Mouse (Mus musculus): ENCODE measurements around the gene Wnt2b. TPM values are rescaled to one million over a fixed set of nuclear protein-coding genes. Genes with fewer than 3 reads are reported as not detected.

Wnt2b gene
- polyA plus RNA-seq, 1 experiment from 2014 or later = 1.9 TPM

DNA sequence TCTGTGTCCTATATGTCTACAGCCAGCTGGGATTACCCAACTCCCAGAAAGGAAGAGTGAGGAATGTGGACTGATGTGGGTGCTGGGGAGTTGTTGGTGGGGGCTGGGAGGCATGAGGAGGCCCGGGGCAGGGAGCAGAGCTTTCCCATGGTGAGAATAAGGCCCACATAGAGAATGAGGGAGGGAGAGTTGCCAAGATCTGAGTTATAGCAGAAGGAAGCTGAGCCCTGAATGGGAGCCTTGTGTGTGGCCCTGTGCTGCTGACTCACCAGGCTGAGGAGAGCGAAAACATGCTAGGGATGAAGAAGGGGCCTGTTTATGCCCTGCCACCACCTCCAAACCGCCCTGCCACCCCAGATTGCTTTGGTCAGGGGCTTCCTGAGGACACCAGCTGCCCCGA, 32.1 kb upstream of the Wnt2b start:
- Histone ChIP-seq H3K27me3 (no peaks in the 10 kb centered on the region), H3K9ac (no peak overlapping the region), H3K4me3 (no peak overlapping the region), H3K36me3 (no peaks in the 10 kb centered on the region), H3K27ac (peak overlapping the region; percentile 64; the same call in 1 of the 2 replicates), H3K4me1 (peaks cover 23% of the 10 kb centered on the region), H3K4me2 (replicated peaks) (no peak overlapping the region), H3K9me3 (replicated peaks) (no peaks in the 10 kb centered on the region)
- 56% methylated on average over 4 of the region's 4 CpGs for WGBS
- peak; percentile 49 for ATAC-seq (ENCODE audit: low FRiP score)

DNA sequence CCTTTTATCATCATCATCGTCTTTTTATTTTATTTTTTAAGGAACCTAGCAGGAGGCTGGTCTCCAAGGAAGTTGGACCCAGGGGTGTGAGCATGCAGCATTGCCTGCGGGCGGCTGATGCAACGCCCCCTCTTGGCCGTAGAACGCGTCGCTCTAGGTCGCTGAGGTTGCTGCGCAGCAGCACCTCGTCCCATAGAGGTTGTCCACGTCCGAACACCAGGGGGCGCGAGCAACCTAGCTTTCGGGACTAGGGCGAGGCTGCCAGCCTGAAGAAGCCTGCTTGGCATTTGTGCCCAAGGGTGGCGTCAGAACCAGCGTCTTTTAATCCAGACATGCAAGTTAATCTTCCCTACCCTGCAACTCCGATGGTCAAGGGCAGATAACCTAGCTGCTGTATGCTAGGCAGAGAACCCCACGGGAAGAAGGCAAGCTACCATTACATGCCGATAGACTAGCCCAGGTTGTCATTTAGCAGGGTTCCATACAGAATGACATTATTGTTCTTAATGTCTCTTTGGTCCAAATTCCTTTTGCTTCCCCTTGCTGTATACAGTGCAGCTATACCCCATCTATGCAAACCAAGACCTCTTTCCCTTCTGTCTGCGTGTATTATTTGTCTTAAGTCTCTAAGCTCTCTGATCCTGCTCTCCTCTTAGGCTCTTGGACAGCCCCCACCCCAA, 31.1 kb upstream of the Wnt2b start:
- peak; percentile 87 for ATAC-seq (ENCODE audit: low FRiP score)
- no peak overlapping the region for H3K27ac ChIP-seq
- no peaks in the 10 kb centered on the region for H3K27me3 ChIP-seq
- 13% methylated on average over 23 of the region's 23 CpGs for WGBS
- no peaks in the 10 kb centered on the region for H3K36me3 ChIP-seq
- peak overlapping the region; percentile 28 for H3K4me2 ChIP-seq (replicated peaks)
- peaks cover 15% of the 10 kb centered on the region for H3K4me1 ChIP-seq
- H3K4me3 ChIP-seq = no peak overlapping the region
- H3K9me3 ChIP-seq (replicated peaks) = no peaks in the 10 kb centered on the region
- no peak overlapping the region for H3K9ac ChIP-seq

DNA sequence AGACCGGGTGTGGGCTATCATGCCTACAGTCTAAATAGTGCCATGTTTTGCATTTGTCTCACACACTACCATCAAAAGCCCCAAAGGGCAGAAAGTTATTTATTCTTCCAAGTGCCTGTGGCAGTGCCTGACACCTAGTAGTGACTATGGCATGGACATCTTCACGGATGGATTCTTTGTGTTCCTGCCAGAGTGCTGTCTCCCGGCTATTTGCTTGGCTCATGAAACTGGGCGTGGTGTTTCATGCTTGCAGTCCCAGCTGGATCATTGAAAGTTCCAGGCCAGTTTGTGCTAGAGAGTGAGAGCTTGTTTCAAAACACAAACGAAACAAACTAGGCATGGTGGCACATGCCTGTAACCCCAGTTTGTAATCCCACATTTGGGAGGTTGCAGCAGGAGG, 30.0 kb upstream of the Wnt2b start:
- no peaks in the 10 kb centered on the region for H3K27me3 ChIP-seq
- H3K27ac ChIP-seq = no peak overlapping the region
- no peaks in the 10 kb centered on the region for H3K36me3 ChIP-seq
- no peak overlapping the region for H3K4me2 ChIP-seq (replicated peaks)
- no peaks in the 10 kb centered on the region for H3K9me3 ChIP-seq (replicated peaks)
- no peak overlapping the region for H3K4me3 ChIP-seq
- no peak for ATAC-seq (ENCODE audit: low FRiP score)
- WGBS = 81% methylated on average over 5 of the region's 5 CpGs
- no peak overlapping the region for H3K9ac ChIP-seq
- H3K4me1 ChIP-seq = peaks cover 13% of the 10 kb centered on the region

DNA sequence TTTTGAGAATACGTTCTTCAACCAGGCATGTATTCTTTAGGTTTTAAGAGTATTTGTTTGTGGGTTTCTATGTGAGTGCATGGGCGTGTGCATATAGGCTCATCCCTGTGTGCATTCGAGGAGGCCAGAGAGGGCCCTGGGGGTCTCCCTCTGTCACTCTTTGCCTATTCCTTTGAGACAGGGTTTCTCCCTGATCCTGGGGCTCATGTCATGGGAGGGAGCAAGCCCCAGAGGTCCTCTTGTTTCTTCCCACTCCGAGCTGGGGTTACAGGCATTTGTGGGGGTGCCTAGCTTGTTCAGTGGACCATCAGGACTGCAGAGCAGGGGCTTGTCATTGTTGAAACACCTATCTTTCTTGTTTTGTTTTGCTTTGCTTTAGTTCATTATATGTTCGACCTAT, 26.2 kb upstream of the Wnt2b start:
- no peak for ATAC-seq (ENCODE audit: low FRiP score)
- Histone ChIP-seq H3K27me3 (no peaks in the 10 kb centered on the region), H3K4me3 (no peak overlapping the region), H3K9me3 (replicated peaks) (no peaks in the 10 kb centered on the region), H3K4me2 (replicated peaks) (no peak overlapping the region), H3K36me3 (no peaks in the 10 kb centered on the region), H3K4me1 (0 out of 2 replicates have a peak, but pooled peaks cover 4% of the 10 kb centered on the region), H3K9ac (no peak overlapping the region), H3K27ac (no peak overlapping the region)
- 77% methylated on average over 5 of the region's 5 CpGs for WGBS

DNA sequence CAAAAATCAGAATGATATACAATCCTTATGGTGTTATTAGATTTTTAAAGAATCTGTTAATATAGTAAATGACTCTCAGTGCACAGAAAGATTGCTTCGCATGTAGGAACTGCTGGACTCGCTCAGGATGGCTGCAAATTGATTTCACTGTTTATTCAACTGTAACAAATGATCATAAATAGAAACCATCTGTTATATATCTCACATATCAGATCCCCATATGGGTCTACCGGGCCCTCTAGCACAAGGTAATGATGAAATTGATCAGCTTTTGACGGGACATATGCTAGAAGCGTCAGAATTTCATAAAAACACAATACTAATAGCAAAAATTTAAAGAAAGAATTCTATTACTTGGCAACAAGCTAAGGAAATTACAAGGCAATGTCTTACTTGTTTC, 18.0 kb upstream of the Wnt2b start:
- no peak for ATAC-seq (ENCODE audit: low FRiP score)
- H3K4me1 ChIP-seq = no peaks in the 10 kb centered on the region
- no peak overlapping the region for H3K4me3 ChIP-seq
- no peaks in the 10 kb centered on the region for H3K27me3 ChIP-seq
- no peak overlapping the region for H3K9ac ChIP-seq
- H3K4me2 ChIP-seq (replicated peaks) = no peak overlapping the region
- H3K9me3 ChIP-seq (replicated peaks) = no peaks in the 10 kb centered on the region
- no peak overlapping the region for H3K27ac ChIP-seq
- H3K36me3 ChIP-seq = no peaks in the 10 kb centered on the region
- WGBS = 72% methylated on average over 5 of the region's 5 CpGs

DNA sequence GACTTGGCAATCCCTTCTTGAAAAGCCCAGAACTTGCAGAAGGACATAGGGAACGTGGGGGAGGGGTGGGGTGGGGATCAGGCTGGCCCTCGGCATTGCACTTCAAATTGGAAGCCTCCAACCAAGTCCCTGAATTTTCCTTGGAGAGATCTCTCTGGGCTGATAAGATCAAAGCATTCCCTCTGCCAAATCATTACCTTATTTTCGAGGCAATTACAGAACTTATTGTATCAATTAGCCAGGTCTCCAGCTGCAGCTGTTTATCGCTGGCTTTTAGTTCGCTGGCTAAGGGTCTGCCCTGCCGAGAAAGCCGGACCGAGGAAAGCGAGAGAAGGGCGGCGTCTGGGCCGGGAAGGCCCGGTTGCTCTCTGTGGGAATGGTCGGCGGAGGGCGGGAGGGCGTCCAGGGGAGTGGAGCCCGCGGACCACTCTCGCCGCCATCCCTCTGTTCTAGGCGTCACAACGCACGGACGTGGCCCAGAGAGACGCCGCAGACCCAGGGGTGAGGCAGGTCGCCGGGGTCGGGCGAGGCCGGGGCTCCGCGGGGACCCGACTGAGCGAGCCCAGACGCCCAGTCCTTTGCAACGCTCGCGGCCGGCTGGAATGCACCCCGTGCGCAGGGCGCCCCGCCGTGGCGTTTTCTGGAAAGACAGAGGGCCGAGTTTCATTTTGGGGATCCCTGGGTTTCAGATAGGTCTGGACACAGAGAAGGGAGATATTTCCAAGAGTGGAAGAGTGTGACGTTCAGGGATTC, 6.0 kb upstream of the Wnt2b start:
- Histone ChIP-seq H3K27me3 (peaks cover 33% of the 10 kb centered on the region), H3K4me2 (replicated peaks) (peak overlapping the region; percentile 53), H3K4me3 (peak overlapping the region; percentile 41), H3K27ac (no peak overlapping the region), H3K36me3 (no peaks in the 10 kb centered on the region), H3K9ac (peak overlapping the region; percentile 64), H3K9me3 (replicated peaks) (no peaks in the 10 kb centered on the region; the same call in 1 of the 2 replicates), H3K4me1 (peaks cover 11% of the 10 kb centered on the region; the same call in 1 of the 2 replicates)
- ATAC-seq (ENCODE audit: low FRiP score) = peak; percentile 75
- WGBS = under 1% methylated on average over 49 of the region's 49 CpGs

DNA sequence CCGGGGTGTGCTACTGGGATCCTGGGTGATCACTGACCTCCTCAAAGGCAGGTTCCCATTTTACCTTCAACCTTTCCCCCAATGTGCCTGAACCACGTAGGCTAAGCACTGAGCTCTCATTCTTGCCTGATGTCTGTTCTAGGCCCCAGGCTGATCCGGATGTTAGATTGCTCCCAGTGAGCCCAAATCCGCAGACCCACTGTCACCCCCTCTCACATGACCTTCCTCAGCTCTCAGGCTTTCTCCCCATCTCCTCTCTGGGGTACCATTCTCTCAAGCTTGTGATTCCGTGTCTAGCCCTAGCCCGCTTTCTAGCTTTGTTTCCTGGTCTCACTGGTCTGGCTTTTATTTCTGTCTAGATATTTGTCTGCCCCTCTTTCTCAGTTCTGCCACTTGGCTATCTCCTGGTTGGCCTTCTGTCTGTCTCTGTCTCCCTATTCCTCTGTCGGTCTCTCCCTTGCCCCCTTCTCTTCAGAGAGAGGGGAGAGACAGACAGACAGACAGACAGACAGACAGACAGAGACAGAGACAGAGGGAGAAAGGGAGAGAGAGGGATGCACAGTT, 4.4 kb upstream of the Wnt2b start:
- WGBS = 81% methylated on average over 7 of the region's 7 CpGs
- peaks cover 50% of the 10 kb centered on the region for H3K27me3 ChIP-seq
- H3K36me3 ChIP-seq = no peaks in the 10 kb centered on the region
- peaks cover 26% of the 10 kb centered on the region for H3K4me1 ChIP-seq
- ATAC-seq (ENCODE audit: low FRiP score) = no peak
- H3K9me3 ChIP-seq (replicated peaks) = no peaks in the 10 kb centered on the region; the same call in 1 of the 2 replicates
- no peak overlapping the region for H3K9ac ChIP-seq
- no peak overlapping the region for H3K4me2 ChIP-seq (replicated peaks)
- no peak overlapping the region for H3K27ac ChIP-seq
- H3K4me3 ChIP-seq = no peak overlapping the region

DNA sequence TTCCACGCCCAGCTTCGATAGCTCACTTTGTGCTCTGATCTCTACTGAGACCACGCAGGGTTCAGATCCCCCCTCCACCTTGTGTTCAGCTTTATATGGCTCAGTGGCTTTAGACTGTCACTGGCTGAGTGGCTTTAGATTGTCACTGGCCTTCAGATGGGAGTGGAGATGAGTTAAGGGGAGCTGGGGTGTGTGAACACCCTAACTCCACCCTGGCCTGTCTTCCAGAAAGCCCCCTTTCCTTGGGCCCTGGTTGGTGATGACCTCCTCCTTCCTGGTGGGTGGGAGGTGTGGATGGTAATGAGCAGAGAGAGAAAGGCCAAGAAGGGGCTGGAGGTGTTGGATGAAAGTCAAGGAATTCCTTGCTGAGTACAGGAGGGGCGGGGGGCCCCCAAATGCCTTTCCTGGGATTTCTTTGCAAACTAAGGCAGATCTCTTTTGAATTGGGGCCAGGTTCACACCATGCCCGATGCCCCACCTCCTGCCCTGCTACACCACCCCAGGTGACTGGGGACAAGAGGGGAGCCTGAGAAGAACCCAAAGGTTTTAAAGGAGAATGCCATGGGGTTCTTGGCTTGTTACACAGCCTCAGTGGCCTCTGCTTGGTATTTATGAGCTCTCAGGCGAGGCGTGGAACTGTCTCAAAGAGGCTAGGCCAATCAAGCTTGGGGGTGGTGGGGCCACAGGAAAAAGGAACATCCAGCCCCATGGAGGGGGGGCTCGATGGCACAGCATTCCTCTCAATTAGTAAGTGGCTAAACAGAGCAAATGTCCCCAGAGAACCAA, 3.5 kb upstream of the Wnt2b start:
- 78% methylated on average over 8 of the region's 8 CpGs for WGBS
- H3K4me2 ChIP-seq (replicated peaks) = no peak overlapping the region
- no peaks in the 10 kb centered on the region for H3K36me3 ChIP-seq
- H3K9me3 ChIP-seq (replicated peaks) = no peaks in the 10 kb centered on the region
- no peak overlapping the region for H3K27ac ChIP-seq
- H3K4me3 ChIP-seq = no peak overlapping the region
- no peak overlapping the region for H3K9ac ChIP-seq
- H3K27me3 ChIP-seq = peaks cover 58% of the 10 kb centered on the region
- ATAC-seq (ENCODE audit: low FRiP score) = no peak
- H3K4me1 ChIP-seq = peaks cover 30% of the 10 kb centered on the region

DNA sequence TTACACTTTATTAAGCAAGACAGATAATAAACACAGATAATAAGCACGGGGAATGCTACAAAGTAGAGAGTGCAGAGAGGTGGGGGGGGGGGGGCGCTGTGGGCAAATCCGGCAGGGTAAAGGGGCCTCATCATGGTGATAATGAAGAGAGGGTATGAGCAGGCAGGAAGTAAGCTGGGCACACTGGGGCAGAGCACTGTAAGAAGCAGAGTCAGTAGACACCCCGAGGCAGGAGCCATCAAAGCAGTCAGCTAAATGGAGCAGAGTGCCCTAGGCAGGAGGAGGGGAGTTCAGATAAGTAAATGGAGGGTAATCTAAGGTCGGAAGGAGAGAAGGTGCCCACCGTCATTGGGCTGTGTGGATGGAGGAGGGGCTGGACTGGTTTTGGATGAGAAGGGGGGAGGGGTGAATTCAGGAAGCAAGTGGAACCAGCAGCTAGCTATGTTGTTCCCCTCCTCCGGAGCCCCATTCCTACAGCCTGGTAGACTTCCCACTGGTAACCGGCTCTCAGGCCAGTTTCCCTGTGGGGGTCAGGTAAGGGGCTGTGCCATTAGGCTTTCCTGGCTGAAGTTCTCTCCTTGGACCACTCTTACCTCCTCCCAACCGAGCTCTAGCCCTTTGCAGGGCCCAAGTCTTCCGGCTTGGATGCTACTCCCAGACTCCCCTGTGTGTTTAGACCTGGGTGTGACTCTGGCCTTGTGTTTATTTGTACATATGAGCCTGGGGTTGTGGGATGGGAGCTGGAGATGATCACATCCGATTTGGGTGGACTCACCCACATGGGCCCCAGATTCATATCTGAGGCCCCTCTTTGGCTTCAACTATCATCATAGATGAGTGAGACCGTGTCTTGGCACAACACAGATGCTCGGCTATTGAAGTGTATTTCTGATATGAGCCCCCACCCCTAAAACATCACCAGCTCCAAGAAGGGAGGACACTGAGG, 1.9 kb upstream of the Wnt2b start:
- Histone ChIP-seq H3K4me3 (no peak overlapping the region), H3K9ac (no peak overlapping the region), H3K27ac (no peak overlapping the region), H3K4me2 (replicated peaks) (no peak overlapping the region), H3K36me3 (no peaks in the 10 kb centered on the region), H3K27me3 (peaks cover 74% of the 10 kb centered on the region), H3K4me1 (peaks cover 30% of the 10 kb centered on the region), H3K9me3 (replicated peaks) (no peaks in the 10 kb centered on the region)
- no peak for ATAC-seq (ENCODE audit: low FRiP score)
- WGBS = 25% methylated on average over 13 of the region's 13 CpGs

DNA sequence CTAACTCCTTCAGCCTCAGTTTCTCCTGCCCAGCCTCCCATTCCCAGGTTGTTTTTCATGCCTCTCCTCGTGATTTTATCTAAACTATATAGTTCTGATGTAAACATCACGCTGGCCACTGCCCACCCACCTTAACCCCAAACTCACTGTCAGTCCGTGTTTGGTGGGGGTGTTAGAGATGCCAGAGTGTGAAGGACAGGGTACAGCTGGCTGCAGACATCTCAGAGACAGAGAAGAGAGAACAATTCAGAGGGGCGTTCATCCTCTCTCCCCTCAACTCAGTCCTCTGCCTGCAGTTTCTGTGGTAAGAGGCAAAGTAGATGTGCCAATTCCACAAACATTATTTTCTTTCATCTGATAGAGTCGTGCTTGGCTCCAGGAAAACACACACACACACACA, 1.1 kb upstream of the Wnt2b start:
- Histone ChIP-seq H3K4me1 (peaks cover 30% of the 10 kb centered on the region), H3K9ac (no peak overlapping the region), H3K27ac (no peak overlapping the region), H3K4me2 (replicated peaks) (no peak overlapping the region), H3K36me3 (no peaks in the 10 kb centered on the region), H3K27me3 (peaks cover 78% of the 10 kb centered on the region), H3K9me3 (replicated peaks) (no peaks in the 10 kb centered on the region), H3K4me3 (no peak overlapping the region)
- no peak for ATAC-seq (ENCODE audit: low FRiP score)
- WGBS = 10% methylated on average over 5 of the region's 5 CpGs

DNA sequence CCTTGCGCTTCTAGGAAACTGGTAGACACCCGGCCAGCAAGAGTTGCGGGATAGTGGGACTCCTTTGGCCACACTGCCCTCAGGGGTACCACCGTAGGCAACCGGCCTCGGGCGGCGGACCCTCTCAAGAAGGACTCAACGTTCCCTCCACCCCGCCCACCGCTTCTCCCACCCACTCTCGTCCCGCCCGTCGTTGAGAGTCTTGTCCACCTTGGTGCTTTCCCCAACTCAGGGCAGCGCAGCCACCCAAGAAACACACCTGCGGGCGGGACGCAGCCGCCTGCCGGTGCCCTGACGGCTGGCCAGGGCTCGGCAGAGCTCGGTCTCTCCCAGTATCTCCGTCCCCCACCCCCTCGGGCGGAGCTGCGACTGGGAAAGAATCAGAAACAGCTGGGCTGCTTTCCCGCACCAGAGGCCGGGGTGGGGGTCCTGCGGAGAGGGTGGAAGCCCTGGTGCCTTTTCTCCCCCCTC, 455 bp upstream of the Wnt2b start:
- no peaks in the 10 kb centered on the region for H3K9me3 ChIP-seq (replicated peaks)
- peaks cover 78% of the 10 kb centered on the region for H3K27me3 ChIP-seq
- H3K4me3 ChIP-seq = peak overlapping the region; percentile 57
- no peak overlapping the region for H3K27ac ChIP-seq
- H3K4me1 ChIP-seq = peaks cover 25% of the 10 kb centered on the region
- H3K4me2 ChIP-seq (replicated peaks) = peak overlapping the region; percentile 79
- ATAC-seq (ENCODE audit: low FRiP score) = 0 out of 2 replicates have a peak, but pooled peaks have one; percentile 18
- 1% methylated on average over 31 of the region's 31 CpGs for WGBS
- no peaks in the 10 kb centered on the region for H3K36me3 ChIP-seq
- peak overlapping the region; percentile 54 for H3K9ac ChIP-seq

All from hindbrain, embryonic 12.5 days (tissue).